Mouse (Mus musculus): Measurements from ENCODE around the gene Gpam. TPM values are rescaled to one million over a fixed set of nuclear protein-coding genes. Genes with fewer than 3 reads are reported as not detected.
"Not testable (repeated sequence)": the region's sequence is repeated elsewhere in the genome, so short reads cannot be mapped to it uniquely, and the experiment has no call there.

Gpam gene
- polyA plus RNA-seq (2015; fragmentation: Nextera tagmentation; extraction: Ambion mirVana): 23.5 and 24.5 TPM in 2 replicates

DNA sequence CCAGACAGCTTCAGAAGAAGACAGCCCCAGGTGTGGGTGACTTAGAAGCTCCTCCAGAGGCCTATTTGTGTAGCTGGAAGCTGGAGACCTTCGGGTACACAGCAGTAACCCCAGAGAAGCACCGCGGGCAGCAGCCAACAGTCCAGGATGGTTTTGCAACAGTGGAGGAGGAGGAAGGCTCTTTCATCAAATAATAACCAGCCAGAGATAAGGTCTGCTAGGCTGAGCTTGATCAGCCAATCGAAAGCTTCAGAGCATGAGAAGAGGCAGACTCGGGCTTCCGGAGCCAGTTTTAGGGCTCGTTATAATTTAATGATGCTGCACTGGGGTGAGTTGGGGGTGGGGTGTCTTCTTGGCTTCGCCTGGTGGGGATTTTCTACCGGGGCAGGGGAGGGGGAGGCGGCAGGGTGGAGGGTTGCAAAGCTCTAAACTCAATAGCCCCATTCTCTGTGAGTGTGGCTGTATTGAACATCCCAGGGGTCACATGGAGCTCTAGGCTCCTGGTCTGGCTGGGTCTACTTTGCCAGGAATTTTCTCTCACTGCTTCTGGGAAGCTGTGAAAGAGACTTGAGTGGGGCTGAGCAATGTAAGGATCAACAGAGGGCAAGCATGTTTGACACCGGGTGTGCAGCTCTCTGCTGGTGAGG, at the start of gene Gpam:
Gpam (minus strand) TSS at position 167 of the 647 bp plus-strand sequence.
- Histone ChIP-seq H3K36me3 (no peaks in the 10 kb centered on the region), H3K9me3 (no peaks in the 10 kb centered on the region), H3K4me2 (replicated peaks) (peak within 1 kb of the TSS; percentile 55), H3K27ac (no peak within 1 kb of the TSS), H3K4me1 (replicated peaks) (peaks cover 13% of the 10 kb centered on the region; the same call in 1 of the 2 replicates), H3K9ac (no peak within 1 kb of the TSS), H3K4me3 (replicated peaks) (peak within 1 kb of the TSS; percentile 29), H3K27me3 (replicated peaks) (no peaks in the 10 kb centered on the region)
- ATAC-seq: peak; percentile 86
- 45% methylated on average over 11 of the region's 11 CpGs for WGBS

DNA sequence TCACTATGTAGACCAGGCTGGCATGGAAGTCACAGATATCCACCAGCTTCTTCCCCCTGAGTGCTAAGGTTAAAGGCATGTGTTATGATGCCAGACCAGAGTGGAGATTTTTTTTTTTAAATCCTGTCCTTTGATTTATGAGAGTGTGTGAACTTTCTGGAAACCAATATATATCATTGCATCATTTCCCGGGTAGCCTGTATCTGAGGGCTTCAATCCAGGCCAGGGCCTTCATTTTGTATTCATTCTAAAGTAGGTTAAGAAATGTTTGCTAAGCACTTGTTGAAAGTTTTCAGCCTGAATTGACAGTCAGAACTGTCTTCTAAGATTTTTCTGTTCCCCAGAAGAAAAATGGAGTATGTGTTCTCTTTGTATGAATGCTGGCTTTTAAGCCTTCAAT, 44.5 kb upstream of the Gpam start:
- no peaks in the 10 kb centered on the region for H3K4me1 ChIP-seq (replicated peaks)
- no peak overlapping the region for H3K27ac ChIP-seq

DNA sequence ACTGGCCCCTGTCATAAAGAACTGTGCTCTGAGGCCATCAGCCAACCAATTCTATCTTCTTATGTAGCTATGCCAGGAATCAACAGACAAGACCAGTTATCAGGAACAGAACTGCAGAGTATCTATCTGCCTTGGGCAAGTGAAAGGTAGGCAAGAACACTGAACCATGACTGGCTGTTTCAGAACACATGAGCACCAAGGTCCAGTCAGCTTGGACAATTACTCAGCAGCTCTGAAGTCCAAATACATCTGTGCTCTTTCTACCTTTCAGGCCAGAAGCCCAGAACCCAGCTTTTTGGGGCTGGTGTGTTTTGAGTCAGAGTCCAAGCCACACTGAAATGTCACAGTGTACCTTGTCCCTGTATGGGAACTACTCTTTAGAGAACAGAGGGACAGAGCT, 43.4 kb upstream of the Gpam start:
- no peaks in the 10 kb centered on the region for H3K4me1 ChIP-seq (replicated peaks)
- no peak overlapping the region for H3K9ac ChIP-seq
- no peaks in the 10 kb centered on the region for H3K9me3 ChIP-seq
- H3K27me3 ChIP-seq (replicated peaks): no peaks in the 10 kb centered on the region
- H3K36me3 ChIP-seq: no peaks in the 10 kb centered on the region
- no peak overlapping the region for H3K27ac ChIP-seq
- no peak for ATAC-seq
- no peak overlapping the region for H3K4me2 ChIP-seq (replicated peaks)
- no peak overlapping the region for H3K4me3 ChIP-seq (replicated peaks)

More for the DNA sequence above, 44.5 kb upstream of the Gpam start:
- Histone ChIP-seq H3K9ac (no peak overlapping the region), H3K9me3 (no peaks in the 10 kb centered on the region), H3K4me3 (replicated peaks) (no peak overlapping the region), H3K4me2 (replicated peaks) (no peak overlapping the region), H3K27me3 (replicated peaks) (no peaks in the 10 kb centered on the region), H3K36me3 (no peaks in the 10 kb centered on the region)
- WGBS: 73% methylated on average over 1 of the region's 1 CpGs
- no peak for ATAC-seq

DNA sequence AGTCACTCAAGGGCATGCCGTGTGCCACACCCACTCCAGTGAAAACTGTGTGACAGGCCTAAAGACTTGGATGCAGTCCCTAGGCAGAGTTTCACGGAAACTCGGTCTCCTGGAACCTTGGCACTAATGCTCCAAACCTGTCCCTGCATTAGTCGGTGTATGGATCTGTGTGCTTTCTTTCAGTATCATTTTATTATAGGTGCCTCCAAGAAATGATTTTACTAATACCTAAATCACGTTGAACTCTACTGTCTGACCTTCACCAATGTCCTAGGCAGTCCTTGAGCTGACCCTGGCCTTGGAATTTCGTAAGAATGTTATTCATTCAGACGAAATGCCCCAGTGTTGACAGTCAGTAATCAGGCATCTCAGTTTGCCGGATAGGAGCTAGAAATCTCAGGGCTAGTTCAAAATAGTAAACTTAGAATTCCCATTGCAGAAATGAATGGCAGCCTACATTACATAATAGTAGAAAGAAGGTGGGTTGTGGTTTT, 42.2 kb upstream of the Gpam start:
- not testable (repeated sequence) for H3K4me1 ChIP-seq (replicated peaks); H3K27ac ChIP-seq; H3K36me3 ChIP-seq; H3K4me2 ChIP-seq (replicated peaks); H3K27me3 ChIP-seq (replicated peaks); H3K9me3 ChIP-seq; H3K9ac ChIP-seq; H3K4me3 ChIP-seq (replicated peaks); ATAC-seq
- 93% methylated on average over 8 of the region's 8 CpGs for whole genome bisulfite sequencing

DNA sequence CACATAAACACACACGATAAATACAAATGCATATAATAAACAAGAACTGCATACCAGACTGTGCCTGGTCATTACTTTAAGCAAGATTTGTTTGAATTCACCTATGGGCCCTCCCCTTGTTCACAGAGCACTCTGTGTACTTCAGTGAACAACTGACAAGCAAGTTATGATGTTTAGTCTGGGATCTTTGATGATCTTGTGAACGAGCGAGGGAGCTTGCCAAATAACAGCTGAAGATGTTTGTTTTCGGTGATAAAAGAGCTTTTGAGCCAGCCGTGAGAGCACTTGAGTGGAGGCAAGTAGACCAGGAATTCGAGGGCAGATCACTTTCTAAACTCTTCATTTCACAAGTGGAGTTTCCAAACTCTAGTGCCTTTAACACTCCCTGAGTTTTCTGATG, 41.3 kb upstream of the Gpam start:
- 36% methylated on average over 6 of the region's 6 CpGs for WGBS
- Histone ChIP-seq H3K9me3 (no peaks in the 10 kb centered on the region), H3K27ac (no peak overlapping the region), H3K4me3 (replicated peaks) (no peak overlapping the region), H3K36me3 (no peaks in the 10 kb centered on the region), H3K27me3 (replicated peaks) (no peaks in the 10 kb centered on the region), H3K4me1 (replicated peaks) (no peaks in the 10 kb centered on the region), H3K9ac (no peak overlapping the region), H3K4me2 (replicated peaks) (no peak overlapping the region)
- ATAC-seq: no peak

DNA sequence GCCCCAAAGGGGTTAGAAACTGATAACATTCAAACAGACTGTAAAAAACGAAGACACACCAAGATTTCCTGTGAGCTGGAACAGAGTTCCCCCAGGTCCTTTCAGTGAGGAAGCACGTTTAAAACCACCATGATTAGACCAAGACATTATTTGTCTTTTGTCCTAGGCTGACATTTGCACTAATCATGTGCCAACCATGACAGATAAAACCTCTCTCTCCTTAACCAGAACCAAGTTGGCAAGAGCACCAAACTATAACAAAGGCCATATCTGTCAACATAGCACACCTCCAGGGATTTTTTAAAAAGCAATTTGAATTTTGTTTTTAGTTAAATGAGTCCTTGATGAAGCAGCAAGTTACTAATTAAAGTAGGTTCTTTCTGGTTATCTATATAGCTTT, 40.7 kb upstream of the Gpam start:
- Histone ChIP-seq H3K27me3 (replicated peaks) (no peaks in the 10 kb centered on the region), H3K4me1 (replicated peaks) (no peaks in the 10 kb centered on the region), H3K4me3 (replicated peaks) (no peak overlapping the region), H3K9me3 (no peaks in the 10 kb centered on the region), H3K27ac (no peak overlapping the region), H3K9ac (no peak overlapping the region), H3K36me3 (no peaks in the 10 kb centered on the region), H3K4me2 (replicated peaks) (no peak overlapping the region)
- no peak for ATAC-seq
- WGBS: 52% methylated on average over 2 of the region's 2 CpGs

DNA sequence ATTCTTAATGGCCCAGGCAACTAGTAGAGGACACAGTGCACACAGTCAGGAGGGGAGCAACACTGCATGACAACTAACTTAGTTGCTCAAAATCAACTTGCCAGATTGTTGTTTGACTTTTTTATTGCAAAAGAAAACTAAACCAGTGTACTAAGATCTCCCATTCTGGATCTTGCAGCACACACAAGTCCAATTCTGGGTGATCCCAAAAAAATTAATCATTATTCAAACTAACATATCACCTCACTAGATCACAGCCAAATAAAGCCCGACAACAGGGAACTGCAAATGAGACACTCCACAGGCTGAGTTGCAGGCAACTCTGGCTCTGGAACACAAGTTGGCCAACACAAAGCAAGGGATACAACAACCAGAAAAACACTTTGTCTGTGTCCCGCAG, 39.7 kb upstream of the Gpam start:
- no peak overlapping the region for H3K4me3 ChIP-seq (replicated peaks)
- WGBS: 88% methylated on average over 2 of the region's 2 CpGs
- H3K27me3 ChIP-seq (replicated peaks): no peaks in the 10 kb centered on the region
- no peak overlapping the region for H3K4me2 ChIP-seq (replicated peaks)
- no peaks in the 10 kb centered on the region for H3K4me1 ChIP-seq (replicated peaks)
- ATAC-seq: no peak
- no peaks in the 10 kb centered on the region for H3K9me3 ChIP-seq
- H3K36me3 ChIP-seq: no peaks in the 10 kb centered on the region
- H3K9ac ChIP-seq: no peak overlapping the region
- no peak overlapping the region for H3K27ac ChIP-seq

DNA sequence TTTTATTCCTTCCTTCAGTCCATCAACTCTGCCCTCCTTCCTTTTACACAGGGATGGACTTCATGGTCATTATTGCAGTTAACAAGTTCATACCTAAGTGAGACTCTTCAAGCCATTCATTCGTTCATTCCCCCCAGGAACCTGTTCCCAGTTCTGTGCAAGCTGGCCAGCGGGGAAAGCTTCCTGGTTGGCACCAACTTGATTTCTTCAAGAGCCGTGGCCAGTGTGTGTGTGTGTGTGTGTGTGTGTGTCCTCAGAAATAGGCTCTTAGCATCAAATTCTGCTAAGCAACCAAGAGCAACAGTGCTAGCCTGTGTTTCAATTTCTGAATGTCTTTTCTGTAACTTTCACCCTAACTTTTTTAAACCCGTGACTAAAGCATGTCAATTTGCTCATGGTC, 38.9 kb upstream of the Gpam start:
- no peaks in the 10 kb centered on the region for H3K36me3 ChIP-seq
- ATAC-seq: no peak
- no peak overlapping the region for H3K9ac ChIP-seq
- no peak overlapping the region for H3K4me3 ChIP-seq (replicated peaks)
- no peaks in the 10 kb centered on the region for H3K9me3 ChIP-seq
- 77% methylated on average over 4 of the region's 4 CpGs for WGBS
- H3K27me3 ChIP-seq (replicated peaks): no peaks in the 10 kb centered on the region
- no peak overlapping the region for H3K27ac ChIP-seq
- H3K4me1 ChIP-seq (replicated peaks): no peaks in the 10 kb centered on the region
- no peak overlapping the region for H3K4me2 ChIP-seq (replicated peaks)

DNA sequence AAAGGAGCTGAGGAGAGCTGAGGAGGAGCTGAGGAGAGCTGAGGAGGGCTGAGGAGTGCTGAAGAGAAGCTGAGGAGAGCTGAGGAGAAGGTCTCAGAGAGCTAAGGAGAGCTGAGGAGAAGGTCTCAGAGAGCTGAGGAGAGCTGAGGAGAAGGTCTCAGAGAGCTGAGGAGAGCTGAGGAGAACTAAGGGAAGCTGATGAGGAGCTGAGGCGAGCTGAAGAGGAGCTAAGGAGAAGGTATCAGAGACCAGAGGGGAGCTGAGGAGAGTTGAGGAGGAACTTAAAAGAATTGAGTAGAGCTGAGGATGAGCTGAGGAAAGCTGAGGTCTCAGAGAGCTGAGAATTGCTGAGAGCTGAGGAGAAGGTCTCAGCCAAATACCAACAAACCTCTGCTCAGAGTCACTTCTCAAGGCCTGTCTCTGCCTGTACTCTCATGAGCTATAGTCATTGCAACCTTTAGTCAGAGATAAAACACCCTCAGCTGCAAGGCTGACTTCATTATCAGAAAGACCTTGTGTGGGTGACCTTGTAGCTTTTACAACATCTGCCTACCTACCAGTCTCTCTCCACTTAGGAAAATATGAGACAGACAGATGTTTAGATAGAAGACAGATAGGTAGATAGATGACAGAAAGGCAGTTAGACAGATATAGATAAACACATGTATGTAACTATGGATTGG, 38.3 kb upstream of the Gpam start:
- Histone ChIP-seq H3K9ac (no peak overlapping the region), H3K27ac (0 out of 2 replicates have a peak overlapping the region, but pooled peaks have one; percentile 9), H3K27me3 (replicated peaks) (no peaks in the 10 kb centered on the region), H3K9me3 (no peaks in the 10 kb centered on the region), H3K4me2 (replicated peaks) (no peak overlapping the region), H3K36me3 (no peaks in the 10 kb centered on the region), H3K4me3 (replicated peaks) (no peak overlapping the region), H3K4me1 (replicated peaks) (no peaks in the 10 kb centered on the region)
- peak; percentile 77 for ATAC-seq
- 68% methylated on average over 1 of the region's 1 CpGs for WGBS

DNA sequence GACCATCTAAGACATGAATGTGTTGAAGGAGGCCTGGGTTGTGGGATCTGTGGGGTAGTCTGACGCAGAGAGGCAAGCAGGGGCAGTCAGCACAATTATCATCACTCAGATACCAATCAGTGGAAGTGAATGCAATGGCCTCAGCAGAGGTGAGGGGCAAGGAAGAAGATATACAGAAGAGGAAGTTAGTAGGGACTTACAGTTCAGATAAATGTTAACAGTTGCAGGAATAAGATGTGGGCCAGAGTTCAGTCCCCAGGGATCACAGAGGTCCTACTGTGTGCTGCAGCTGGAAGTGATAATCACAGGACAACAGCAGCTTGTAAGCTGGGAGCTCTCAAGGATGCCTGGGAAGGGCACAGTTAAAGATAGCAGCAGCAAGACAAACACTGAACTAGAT, 37.1 kb upstream of the Gpam start:
- H3K36me3 ChIP-seq: no peaks in the 10 kb centered on the region
- H3K4me1 ChIP-seq (replicated peaks): no peaks in the 10 kb centered on the region
- H3K4me2 ChIP-seq (replicated peaks): no peak overlapping the region
- H3K9me3 ChIP-seq: no peaks in the 10 kb centered on the region
- no peak overlapping the region for H3K4me3 ChIP-seq (replicated peaks)
- H3K27me3 ChIP-seq (replicated peaks): no peaks in the 10 kb centered on the region
- no peak overlapping the region for H3K27ac ChIP-seq
- H3K9ac ChIP-seq: no peak overlapping the region
- ATAC-seq: no peak
- WGBS: 71% methylated on average over 1 of the region's 1 CpGs

DNA sequence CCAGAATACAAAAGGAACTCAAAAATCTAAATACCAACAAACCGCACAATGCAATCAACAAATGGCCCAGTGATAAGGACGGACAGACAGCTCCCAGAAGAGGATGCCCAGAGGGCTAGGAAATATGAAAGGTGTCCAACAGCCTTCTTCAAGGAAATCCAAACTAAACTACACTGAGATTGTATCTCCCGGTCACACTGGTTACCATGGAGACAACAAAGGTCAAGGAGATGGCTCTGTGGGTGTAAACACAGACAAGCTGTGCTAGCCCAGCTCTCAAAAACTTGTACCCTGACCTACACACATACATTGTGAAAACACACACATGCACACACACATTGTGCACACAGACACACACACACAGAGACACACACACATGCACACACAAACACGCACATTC, 35.2 kb upstream of the Gpam start:
- Histone ChIP-seq H3K9me3 (no peaks in the 10 kb centered on the region), H3K4me3 (replicated peaks) (no peak overlapping the region), H3K9ac (no peak overlapping the region), H3K27ac (no peak overlapping the region), H3K4me1 (replicated peaks) (no peaks in the 10 kb centered on the region), H3K4me2 (replicated peaks) (no peak overlapping the region), H3K27me3 (replicated peaks) (no peaks in the 10 kb centered on the region), H3K36me3 (no peaks in the 10 kb centered on the region)
- WGBS: 61% methylated on average over 4 of the region's 4 CpGs
- ATAC-seq: no peak

DNA sequence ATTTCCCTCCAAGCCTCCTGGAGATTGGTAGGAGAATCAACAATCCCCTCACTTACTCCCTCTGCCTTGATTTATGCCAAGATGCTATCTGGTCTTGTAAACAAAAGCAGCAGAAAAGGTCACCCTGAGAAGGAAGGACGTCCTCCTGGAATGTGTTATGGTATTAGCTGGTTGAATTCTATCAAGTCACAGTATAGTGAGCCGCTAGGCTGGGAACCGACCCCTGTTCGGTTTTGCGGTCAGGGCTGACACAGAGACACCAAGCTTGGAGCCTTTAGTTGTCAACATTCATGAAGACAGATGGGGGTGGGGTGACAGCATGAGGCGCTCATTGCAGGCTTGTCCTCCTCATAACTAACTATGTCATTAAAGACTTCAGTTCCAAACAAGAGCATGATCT, 32.8 kb upstream of the Gpam start:
- H3K27ac ChIP-seq: no peak overlapping the region
- H3K9ac ChIP-seq: no peak overlapping the region
- H3K9me3 ChIP-seq: no peaks in the 10 kb centered on the region
- no peaks in the 10 kb centered on the region for H3K27me3 ChIP-seq (replicated peaks)
- H3K4me3 ChIP-seq (replicated peaks): no peak overlapping the region
- no peaks in the 10 kb centered on the region for H3K36me3 ChIP-seq
- H3K4me1 ChIP-seq (replicated peaks): no peaks in the 10 kb centered on the region
- no peak overlapping the region for H3K4me2 ChIP-seq (replicated peaks)
- no peak for ATAC-seq
- WGBS: 44% methylated on average over 6 of the region's 6 CpGs

DNA sequence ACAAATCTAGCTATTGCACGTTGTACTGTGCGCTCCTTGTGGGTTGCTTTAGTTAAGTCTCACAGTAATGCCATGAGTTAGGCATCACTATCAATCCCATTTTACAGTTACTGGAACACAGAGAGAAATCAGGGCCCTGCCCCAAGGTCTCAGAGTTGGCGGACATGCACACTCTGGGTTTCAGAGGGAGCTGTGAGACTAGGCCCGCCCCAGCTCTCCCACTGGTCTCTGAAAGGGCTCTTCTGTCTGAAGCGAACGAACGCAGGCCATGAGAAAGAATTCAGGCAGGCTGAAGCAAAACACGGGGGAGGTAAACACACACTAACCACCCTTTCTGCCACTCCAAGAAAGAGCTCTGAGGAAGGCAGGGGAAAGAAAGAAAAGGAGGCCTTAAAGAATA, 31.6 kb upstream of the Gpam start:
- no peaks in the 10 kb centered on the region for H3K4me1 ChIP-seq (replicated peaks)
- no peak for ATAC-seq
- H3K9ac ChIP-seq: no peak overlapping the region
- H3K4me3 ChIP-seq (replicated peaks): no peak overlapping the region
- no peaks in the 10 kb centered on the region for H3K9me3 ChIP-seq
- 57% methylated on average over 8 of the region's 8 CpGs for WGBS
- no peaks in the 10 kb centered on the region for H3K27me3 ChIP-seq (replicated peaks)
- no peak overlapping the region for H3K4me2 ChIP-seq (replicated peaks)
- no peak overlapping the region for H3K27ac ChIP-seq
- no peaks in the 10 kb centered on the region for H3K36me3 ChIP-seq

All from intestine, embryonic 15.5 days (tissue).